Mouse (Mus musculus) forebrain, embryonic 10.5 days (tissue): Measurements from ENCODE around the gene Dcaf17. TPM values are rescaled to one million over a fixed set of nuclear protein-coding genes. Genes with fewer than 3 reads are reported as not detected.

Source experiments
- DNase-seq: peaks from one replicate; pipeline ENCODE4 v3.0.0-alpha.2; 2017; ENCODE audit warnings: low spot score; ENCODE audit errors: extremely low spot score
- H3K27ac ChIP-seq: fragments of 300-500 bp; sonication (generic); 2 replicates; pipeline ENCODE4 v1.5.1; 2016; ENCODE audit warnings: mild to moderate bottlenecking
- H3K27me3 ChIP-seq: fragments of 300-500 bp; sonication (generic); 2 replicates; pipeline ENCODE4 v1.6.1; 2016; ENCODE audit warnings: mild to moderate bottlenecking; ENCODE audit not compliant: poor library complexity, severe bottlenecking
- H3K36me3 ChIP-seq: fragments of 300-500 bp; sonication (generic); replicated peaks from 2 replicates; pipeline ENCODE4 v1.6.1; 2016; ENCODE audit warnings: mild to moderate bottlenecking, moderate library complexity
- H3K4me1 ChIP-seq: fragments of 300-500 bp; sonication (generic); 2 replicates; pipeline ENCODE4 v1.6.1; 2016
- H3K4me3 ChIP-seq: fragments of 300-500 bp; sonication (generic); 2 replicates; pipeline ENCODE4 v1.5.1; 2016; ENCODE audit warnings: mild to moderate bottlenecking, moderate library complexity
- H3K9me3 ChIP-seq: fragments of 300-500 bp; sonication (generic); 2 replicates; pipeline ENCODE4 v1.6.1; 2016; ENCODE audit warnings: mild to moderate bottlenecking, moderate library complexity
- whole genome bisulfite sequencing: fragments of 180-500 bp; shearing (Covaris S2); methylation state at CpG from one replicate; pipeline ENCODE4 v1.1.7; 2016; 5-methylcytosine and 5-hydroxymethylcytosine counted together
- polyA plus RNA-seq: library from polyadenylated mRNA; unstranded; fragments of >200 nt; fragmentation: Nextera tagmentation; extraction: Ambion mirVana; gene quantifications from 2 replicates; pipeline ENCODE4 v1.2.1, GENCODE M21; 2016

Dcaf17 gene
- polyA plus RNA-seq, 1 experiment from 2014 or later = 38.4 TPM

DNA sequence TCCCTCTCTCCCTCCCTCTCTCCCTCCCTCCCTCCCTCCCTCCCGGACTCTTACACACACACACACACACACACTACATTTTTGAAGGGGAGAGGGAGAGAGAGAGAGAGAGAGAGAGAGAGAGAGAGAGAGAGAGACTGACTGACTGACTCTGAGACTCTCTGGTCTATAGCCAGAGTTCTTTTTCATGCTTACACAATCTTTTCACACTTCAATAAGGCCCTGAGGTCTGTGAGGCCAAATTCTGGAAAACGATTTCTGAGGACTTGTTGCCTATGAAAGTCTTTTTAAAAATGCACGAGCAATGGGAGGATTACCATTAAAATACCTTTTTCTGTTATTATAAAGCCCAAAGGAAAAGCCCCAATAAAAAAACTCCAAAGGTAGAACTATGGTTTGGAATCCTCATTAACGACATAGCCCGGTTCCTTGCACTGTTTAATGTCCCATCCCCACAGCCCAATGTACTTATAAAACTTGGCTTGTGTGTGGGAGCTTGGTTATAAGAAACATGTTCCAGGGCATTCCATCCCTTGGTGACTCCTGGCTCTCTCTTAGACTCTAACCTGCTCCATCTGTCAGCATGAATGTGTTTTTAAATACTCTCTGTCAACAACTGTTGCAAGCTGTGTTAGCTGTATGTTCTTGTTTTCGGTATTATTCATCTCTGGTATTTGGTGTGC, 58.5 kb downstream of the Dcaf17 start:
- Histone ChIP-seq H3K27ac (no peak overlapping the region), H3K4me3 (no peak overlapping the region), H3K4me1 (peaks cover 12% of the 10 kb centered on the region), H3K9me3 (peaks cover 2% of the 10 kb centered on the region; the same call in 1 of the 2 replicates), H3K36me3 (no peaks in the 10 kb centered on the region), H3K27me3 (peaks cover 22% of the 10 kb centered on the region)
- DNase-seq = no peak
- WGBS = 88% methylated on average over 5 of the region's 6 CpGs

DNA sequence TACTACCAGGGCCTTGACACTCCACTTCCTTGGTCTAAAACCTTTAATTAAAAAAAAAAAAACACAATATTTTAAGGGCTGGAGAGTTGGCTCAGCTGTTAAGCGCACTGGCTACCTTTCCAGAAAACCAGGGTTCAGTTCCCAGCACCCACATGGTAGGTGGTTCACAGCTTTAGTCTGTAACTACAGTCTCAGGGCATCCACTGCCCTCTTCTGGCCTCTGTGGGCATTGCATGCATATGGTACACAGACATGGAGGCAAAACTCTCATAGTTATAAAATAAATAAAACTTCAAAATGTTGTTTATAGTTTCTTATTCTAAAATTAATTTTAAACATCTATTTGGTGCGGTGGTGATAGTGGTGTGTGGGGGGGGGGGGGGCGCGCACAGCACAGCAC, 61.0 kb downstream of the Dcaf17 start:
- Histone ChIP-seq H3K4me3 (no peak overlapping the region), H3K4me1 (peaks cover 19% of the 10 kb centered on the region), H3K36me3 (no peaks in the 10 kb centered on the region), H3K27ac (no peak overlapping the region), H3K27me3 (peaks cover 47% of the 10 kb centered on the region), H3K9me3 (peaks cover 2% of the 10 kb centered on the region; the same call in 1 of the 2 replicates)
- 95% methylated on average over 4 of the region's 4 CpGs for WGBS
- DNase-seq = no peak

DNA sequence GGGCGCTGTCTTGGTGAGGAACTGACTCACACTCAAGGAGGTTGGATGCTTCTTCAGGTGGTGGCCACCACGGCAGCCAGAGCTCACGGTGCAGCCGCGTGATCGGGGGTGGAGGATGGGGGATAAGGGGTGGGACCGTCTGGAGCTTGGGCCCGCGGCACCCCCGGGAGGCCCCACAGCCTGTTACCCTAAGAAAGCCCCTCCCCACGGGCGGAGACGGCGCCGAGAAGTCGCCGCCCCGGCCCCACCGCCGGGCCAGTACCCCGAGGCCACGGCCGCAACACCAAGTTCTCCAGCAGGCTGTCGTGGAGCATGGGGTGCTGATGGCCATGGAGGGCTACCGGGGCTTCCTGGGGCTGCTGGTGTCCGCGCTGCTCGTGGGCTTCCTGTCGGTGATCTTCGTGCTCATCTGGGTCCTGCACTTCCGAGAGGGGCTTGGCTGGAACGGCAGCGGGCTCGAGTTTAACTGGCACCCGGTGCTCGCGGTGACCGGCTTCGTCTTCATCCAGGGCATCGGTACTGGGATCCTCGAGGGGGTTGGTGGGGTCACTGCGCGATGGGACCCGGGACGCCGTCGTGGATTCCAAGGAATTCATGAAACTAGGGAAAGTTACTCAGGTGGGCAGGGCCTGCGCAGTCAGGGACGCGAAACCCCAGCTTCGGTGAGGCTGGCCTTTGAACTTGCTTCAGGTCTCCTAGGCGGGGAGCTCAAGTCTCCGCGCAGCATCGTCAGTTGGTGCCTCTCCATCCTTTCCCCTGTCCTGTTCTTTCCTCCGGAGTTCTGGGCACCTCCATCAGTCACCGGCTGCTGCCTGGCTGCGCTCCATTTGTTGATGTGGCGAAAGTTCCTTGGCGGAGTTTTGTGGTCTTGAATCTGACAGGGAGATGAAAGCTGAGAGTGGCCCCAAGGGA, 62.9 kb downstream of the Dcaf17 start, which contains the start of gene Cybrd1:
Gene Cybrd1 (plus strand): TSS at position 127 of the 912 bp plus-strand sequence.
- H3K27ac ChIP-seq = peak within 1 kb of the TSS; percentile 65
- H3K4me1 ChIP-seq = peaks cover 36% of the 10 kb centered on the region
- DNase-seq = peak; percentile 33
- peaks cover 50% of the 10 kb centered on the region for H3K27me3 ChIP-seq
- WGBS = 3% methylated on average over 60 of the region's 60 CpGs
- peak within 1 kb of the TSS; percentile 58 for H3K4me3 ChIP-seq
- H3K9me3 ChIP-seq = peaks cover 2% of the 10 kb centered on the region; the same call in 1 of the 2 replicates
- no peaks in the 10 kb centered on the region for H3K36me3 ChIP-seq

DNA sequence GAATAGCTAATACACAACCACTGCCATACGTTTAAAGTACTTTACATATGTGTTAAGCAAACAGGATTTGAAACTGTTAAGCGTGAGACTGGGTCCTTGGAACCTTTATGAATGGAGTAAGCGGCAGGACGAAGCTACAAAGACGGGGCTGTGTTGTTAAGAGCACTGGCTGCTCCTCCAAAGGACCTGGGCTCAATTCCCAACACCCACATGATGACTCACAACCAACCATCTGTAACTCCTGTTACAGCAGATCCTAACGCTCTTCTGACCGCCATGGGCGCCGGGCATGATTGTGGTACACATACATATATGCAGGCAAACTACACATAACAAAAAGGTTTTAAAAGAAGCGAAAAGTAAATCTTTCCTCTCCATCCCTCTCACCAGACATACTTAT, 65.7 kb downstream of the Dcaf17 start:
- H3K36me3 ChIP-seq = no peaks in the 10 kb centered on the region
- peaks cover 50% of the 10 kb centered on the region for H3K27me3 ChIP-seq
- 90% methylated on average over 10 of the region's 10 CpGs for WGBS
- DNase-seq = no peak
- peaks cover 2% of the 10 kb centered on the region; the same call in 1 of the 2 replicates for H3K9me3 ChIP-seq
- no peak overlapping the region for H3K27ac ChIP-seq
- peaks cover 36% of the 10 kb centered on the region for H3K4me1 ChIP-seq
- H3K4me3 ChIP-seq = no peak overlapping the region

DNA sequence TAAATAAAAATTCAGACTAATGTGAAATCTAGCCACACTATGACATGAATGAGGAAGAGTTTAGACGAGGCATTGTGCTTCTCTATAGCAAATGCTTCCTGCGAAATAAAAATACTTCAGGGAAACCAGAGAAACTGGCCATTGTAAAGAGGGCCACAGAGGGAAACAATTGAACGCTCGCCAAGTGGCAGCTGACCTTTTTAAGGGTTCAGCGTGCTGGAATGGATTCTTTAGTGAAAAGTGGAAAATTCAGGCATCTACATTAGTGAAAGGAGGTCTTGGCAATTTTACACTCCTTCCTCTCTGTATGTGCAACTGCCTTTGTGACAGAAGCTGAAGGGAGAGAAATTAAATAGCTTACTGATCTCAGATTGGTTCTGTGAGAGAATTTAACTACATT, 66.3 kb downstream of the Dcaf17 start:
- Histone ChIP-seq H3K4me1 (peaks cover 36% of the 10 kb centered on the region), H3K9me3 (no peaks in the 10 kb centered on the region), H3K27me3 (peaks cover 50% of the 10 kb centered on the region), H3K4me3 (no peak overlapping the region), H3K36me3 (no peaks in the 10 kb centered on the region), H3K27ac (no peak overlapping the region)
- DNase-seq = no peak
- WGBS = 28% methylated on average over 5 of the region's 5 CpGs

DNA sequence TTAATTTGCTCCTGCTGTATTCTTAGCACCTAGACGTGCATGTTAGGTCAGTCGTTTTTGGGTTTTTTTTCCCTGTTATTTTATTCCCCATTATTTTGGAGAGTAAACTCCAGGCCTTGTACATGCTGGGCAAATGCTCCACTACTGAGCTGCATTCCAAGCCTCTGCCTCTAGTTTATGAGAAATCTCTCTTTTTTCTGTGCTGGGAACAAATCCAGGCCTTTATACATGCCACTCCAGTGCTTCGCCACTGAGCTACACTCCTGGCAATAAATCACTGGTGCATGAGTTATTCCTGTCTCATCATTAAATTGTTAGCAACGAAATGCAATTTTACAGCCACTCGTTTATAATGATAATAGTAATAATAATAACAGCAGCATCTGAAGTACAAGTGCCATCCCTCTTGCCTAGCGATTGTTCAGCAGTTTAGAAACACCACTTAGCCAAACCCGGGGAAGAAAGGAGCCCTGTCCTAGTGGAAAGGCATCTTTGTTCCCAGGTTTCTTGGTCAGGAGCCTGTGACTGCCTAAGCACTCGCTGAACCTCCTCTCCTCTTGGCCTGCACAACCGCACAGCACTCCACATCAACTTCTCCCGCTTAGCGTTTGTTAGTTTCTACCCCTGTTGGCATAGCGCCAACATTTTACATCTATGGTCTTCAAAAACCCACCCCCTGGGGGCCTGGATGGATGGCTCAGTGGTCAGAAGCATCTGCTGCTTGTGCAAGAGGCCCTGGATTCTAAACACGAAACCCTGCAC, 67.3 kb downstream of the Dcaf17 start:
- peaks cover 40% of the 10 kb centered on the region for H3K27me3 ChIP-seq
- H3K9me3 ChIP-seq = no peaks in the 10 kb centered on the region
- peaks cover 35% of the 10 kb centered on the region for H3K4me1 ChIP-seq
- no peak for DNase-seq
- H3K27ac ChIP-seq = 0 out of 2 replicates have a peak overlapping the region, but pooled peaks have one; percentile 41
- 90% methylated on average over 13 of the region's 13 CpGs for WGBS
- no peak overlapping the region for H3K4me3 ChIP-seq
- H3K36me3 ChIP-seq = no peaks in the 10 kb centered on the region

DNA sequence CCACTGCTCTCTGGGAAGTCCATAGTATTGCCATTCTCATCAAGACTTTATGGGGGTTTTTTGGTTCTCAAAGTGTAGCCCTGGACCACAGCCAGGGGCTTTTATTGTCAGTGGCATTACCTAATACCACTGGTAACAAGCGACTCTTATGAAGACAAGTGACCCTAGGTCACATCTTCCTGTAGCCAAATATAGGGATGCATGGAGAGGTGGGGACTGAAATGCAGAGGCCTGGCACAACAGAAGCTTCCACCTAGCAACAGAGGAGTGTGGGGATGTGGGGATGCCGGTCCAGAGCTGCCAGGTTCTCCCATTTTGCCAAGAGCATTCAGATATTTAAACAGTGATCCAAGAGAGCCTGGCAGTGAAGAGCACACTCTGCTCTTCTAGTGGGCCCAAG, 68.5 kb downstream of the Dcaf17 start:
- no peak overlapping the region for H3K27ac ChIP-seq
- H3K4me3 ChIP-seq = no peak overlapping the region
- H3K27me3 ChIP-seq = peaks cover 28% of the 10 kb centered on the region
- H3K9me3 ChIP-seq = no peaks in the 10 kb centered on the region
- peaks cover 24% of the 10 kb centered on the region for H3K4me1 ChIP-seq
- H3K36me3 ChIP-seq = no peaks in the 10 kb centered on the region
- WGBS = 84% methylated on average over 2 of the region's 2 CpGs
- no peak for DNase-seq

DNA sequence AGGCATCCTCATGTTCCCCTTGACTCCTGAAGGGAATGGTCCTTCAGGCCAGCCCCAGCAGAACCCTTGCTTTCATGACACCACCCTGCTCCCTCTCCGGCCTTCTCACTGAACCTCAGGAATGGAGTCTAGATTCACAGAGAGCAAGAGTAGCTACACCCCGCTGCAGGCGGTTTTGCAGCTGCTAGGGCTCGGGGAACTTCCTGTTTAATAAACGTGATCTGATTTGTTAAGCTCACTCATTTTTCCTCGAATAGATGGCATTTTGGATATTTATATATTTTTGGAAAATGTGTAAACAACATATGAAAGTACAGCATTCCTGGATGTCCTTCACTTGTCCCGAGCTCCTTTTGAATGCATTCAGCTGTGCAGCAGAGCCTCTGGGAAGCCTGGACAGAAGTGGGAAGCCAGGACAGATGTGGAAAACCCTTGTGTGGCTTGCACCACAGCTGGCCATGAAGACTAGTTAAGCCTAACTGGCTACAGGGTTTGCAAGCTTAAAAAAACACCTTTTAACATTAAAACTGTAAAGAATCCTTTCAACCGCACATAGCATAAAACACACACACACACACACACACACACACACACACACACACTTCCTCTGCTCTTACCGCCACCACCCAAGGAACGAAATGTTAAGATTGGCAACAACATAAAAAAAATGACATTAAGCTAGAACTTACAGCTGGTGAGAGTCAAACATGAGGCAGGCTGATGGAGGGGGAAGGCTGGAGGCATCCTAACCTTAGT, 72.8 kb downstream of the Dcaf17 start:
- Histone ChIP-seq H3K4me1 (no peaks in the 10 kb centered on the region), H3K36me3 (no peaks in the 10 kb centered on the region), H3K9me3 (no peaks in the 10 kb centered on the region), H3K27me3 (no peaks in the 10 kb centered on the region), H3K4me3 (no peak overlapping the region), H3K27ac (no peak overlapping the region)
- DNase-seq = no peak
- WGBS = 88% methylated on average over 10 of the region's 10 CpGs

DNA sequence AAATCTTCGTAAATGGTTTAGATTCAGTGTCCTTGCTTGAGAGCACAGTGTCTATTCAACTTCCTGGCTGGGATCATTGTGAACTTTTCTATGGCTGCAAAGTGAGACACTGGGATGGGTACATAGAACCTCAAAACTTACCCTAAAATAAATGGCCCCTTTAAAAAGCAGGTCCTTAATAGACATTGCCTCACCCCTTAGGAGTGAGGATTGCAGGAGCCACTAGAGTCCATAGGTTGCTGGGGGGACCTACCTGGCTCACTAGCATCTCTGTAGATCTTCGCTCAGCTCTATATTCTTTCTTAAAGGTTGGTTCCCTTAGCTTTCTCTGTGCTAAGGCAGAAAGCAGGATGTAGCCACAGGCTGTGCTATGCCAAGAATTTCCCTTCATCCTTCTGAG, 75.2 kb downstream of the Dcaf17 start:
- Histone ChIP-seq H3K4me1 (no peaks in the 10 kb centered on the region), H3K9me3 (no peaks in the 10 kb centered on the region), H3K4me3 (no peak overlapping the region), H3K36me3 (no peaks in the 10 kb centered on the region), H3K27ac (no peak overlapping the region), H3K27me3 (no peaks in the 10 kb centered on the region)
- no peak for DNase-seq
- WGBS = 92% methylated on average over 2 of the region's 2 CpGs

DNA sequence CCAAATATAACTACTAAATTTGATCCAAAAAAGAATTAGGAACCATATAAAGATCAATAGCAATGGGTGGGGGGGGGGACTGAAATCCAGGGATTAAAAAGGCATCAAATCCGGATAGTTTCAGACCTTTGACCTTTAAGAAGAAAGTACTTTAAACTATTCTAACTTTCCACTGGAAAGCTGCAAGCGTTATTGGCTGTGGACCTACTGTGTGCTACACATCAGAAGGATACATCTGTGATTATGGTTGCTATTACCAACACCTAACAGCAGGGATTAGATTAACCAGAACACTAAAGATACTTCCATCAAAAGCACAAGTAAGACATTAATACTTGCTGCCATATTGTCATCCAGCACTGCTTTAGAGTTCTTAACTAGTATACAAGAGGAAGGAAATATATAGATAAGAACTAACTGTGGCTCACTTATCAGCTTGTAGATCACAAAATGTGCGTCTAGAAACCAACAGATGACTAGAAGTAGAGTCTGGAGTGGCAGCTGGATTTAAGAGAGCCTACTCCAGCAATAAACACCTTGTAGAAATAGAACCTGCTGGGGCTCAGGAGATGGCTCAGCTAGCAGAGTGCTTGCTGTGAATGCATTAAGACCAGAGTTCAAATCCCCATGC, 76.9 kb downstream of the Dcaf17 start:
- H3K4me3 ChIP-seq = no peak overlapping the region
- H3K27me3 ChIP-seq = no peaks in the 10 kb centered on the region
- H3K4me1 ChIP-seq = no peaks in the 10 kb centered on the region
- no peaks in the 10 kb centered on the region for H3K9me3 ChIP-seq
- no peak for DNase-seq
- no peak overlapping the region for H3K27ac ChIP-seq
- no peaks in the 10 kb centered on the region for H3K36me3 ChIP-seq
- 80% methylated on average over 3 of the region's 3 CpGs for WGBS

DNA sequence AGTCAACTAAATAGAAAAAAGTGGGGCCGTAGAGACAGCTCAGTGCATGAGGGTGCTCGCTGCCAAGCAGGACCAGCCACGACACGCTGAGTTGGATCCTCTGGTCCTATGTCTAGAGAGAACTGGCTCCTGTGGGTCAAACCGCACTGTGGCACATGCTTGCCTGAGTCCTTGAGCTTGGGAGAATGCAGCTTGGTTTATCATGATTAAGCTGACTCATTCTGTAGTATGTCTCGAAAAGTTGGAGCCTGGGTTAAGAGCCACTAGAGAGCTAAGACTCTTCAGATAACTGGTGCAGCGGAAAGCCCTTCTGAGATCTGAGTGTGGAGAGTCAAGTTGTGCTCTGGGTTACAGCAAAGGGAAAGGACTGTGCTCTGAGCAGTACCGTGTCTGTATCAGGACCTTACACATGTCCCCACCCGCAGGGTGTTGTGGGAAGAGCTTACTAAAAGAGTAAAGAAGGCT, 78.9 kb downstream of the Dcaf17 start:
- no peaks in the 10 kb centered on the region for H3K36me3 ChIP-seq
- no peaks in the 10 kb centered on the region for H3K27me3 ChIP-seq
- no peaks in the 10 kb centered on the region for H3K9me3 ChIP-seq
- no peak overlapping the region for H3K4me3 ChIP-seq
- no peak overlapping the region for H3K27ac ChIP-seq
- no peak for DNase-seq
- 92% methylated on average over 9 of the region's 9 CpGs for WGBS
- no peaks in the 10 kb centered on the region for H3K4me1 ChIP-seq
